Mouse (Mus musculus) hindbrain, embryonic 10.5 days (tissue): ENCODE results near the gene Olfr834. TPM values are rescaled to one million over a fixed set of nuclear protein-coding genes. Genes with fewer than 3 reads are reported as not detected.

Experiments used
- DNase-seq: peaks from one replicate; pipeline ENCODE4 v3.0.0-alpha.2; 2017; ENCODE audit warnings: low spot score
- H3K27ac ChIP-seq: fragments of 300-500 bp; sonication (generic); 2 replicates; pipeline ENCODE4 v1.5.1; 2016; ENCODE audit warnings: mild to moderate bottlenecking, moderate library complexity
- H3K27me3 ChIP-seq: fragments of 300-500 bp; sonication (generic); 2 replicates; pipeline ENCODE4 v1.6.1; 2016; ENCODE audit warnings: mild to moderate bottlenecking; ENCODE audit not compliant: poor library complexity, insufficient read depth, severe bottlenecking
- H3K36me3 ChIP-seq: fragments of 300-500 bp; sonication (generic); 2 replicates; pipeline ENCODE4 v1.6.1; 2016; ENCODE audit warnings: mild to moderate bottlenecking, moderate library complexity
- H3K4me1 ChIP-seq: fragments of 300-500 bp; sonication (generic); replicated peaks from 2 replicates; pipeline ENCODE4 v1.6.1; 2016; ENCODE audit warnings: mild to moderate bottlenecking
- H3K4me3 ChIP-seq: fragments of 300-500 bp; sonication (generic); 2 replicates; pipeline ENCODE4 v1.5.1; 2016; ENCODE audit warnings: mild to moderate bottlenecking, moderate library complexity
- H3K9me3 ChIP-seq: fragments of 300-500 bp; sonication (generic); 2 replicates; pipeline ENCODE4 v1.6.1; 2016; ENCODE audit warnings: mild to moderate bottlenecking, moderate library complexity
- whole genome bisulfite sequencing: fragments of 180-500 bp; shearing (Covaris S2); methylation state at CpG from one replicate; pipeline ENCODE4 v1.1.7; 2016; 5-methylcytosine and 5-hydroxymethylcytosine counted together
- polyA plus RNA-seq: library from polyadenylated mRNA; unstranded; fragments of >200 nt; fragmentation: Nextera tagmentation; extraction: Ambion mirVana; gene quantifications from 2 replicates; pipeline ENCODE4 v1.2.1, GENCODE M21; 2016

Gene Olfr834
- not detected in 2 replicates for polyA plus RNA-seq

DNA sequence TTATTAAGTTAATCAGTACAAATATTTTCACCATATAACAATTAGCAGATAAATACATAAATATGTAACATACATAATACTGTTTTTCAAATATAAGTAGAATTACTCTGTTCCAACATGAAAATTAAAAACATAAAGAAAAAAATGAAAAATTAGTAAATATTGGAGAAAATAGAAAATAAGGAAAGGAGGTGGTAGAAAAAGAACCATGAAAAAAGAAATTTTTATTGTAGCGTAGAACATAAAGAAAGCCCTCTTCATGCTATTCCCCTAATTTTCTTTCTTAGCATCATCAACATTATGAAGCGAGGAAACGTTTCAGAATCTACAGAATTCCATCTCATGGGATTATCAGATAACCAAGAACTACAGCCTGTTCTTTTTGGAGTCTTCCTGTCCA lies at the start of gene Olfr834:
Gene Olfr834 (plus strand): TSS at position 301 of the 400 bp plus-strand sequence.
- H3K36me3 ChIP-seq, result no peaks in the 10 kb centered on the region
- DNase-seq, result no peak
- H3K9me3 ChIP-seq, result peaks cover 6% of the 10 kb centered on the region; the same call in 1 of the 2 replicates
- no peaks in the 10 kb centered on the region for H3K4me1 ChIP-seq
- no peak within 1 kb of the TSS for H3K4me3 ChIP-seq
- no peaks in the 10 kb centered on the region for H3K27me3 ChIP-seq
- H3K27ac ChIP-seq, result no peak within 1 kb of the TSS
- 83% methylated on average over 3 of the region's 3 CpGs for WGBS

DNA sequence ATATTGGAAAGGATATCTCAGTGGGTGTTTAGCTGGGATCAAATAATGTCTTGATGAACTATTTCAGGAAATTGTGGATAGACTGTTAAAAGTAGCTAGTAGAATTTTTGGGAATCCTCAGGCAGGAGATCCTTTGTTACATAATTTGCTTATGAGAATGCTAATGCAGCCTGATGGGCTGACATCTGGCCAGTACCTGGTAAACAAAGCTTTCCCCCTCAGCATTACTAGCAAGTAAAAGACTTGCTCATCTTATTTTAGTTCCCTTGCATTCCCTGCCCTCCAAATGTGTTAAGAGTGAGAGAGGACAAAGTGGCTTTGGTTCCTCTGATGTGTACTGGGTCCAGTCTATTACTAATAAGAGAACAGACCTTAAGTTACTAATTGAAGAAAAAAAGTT lies 25.8 kb upstream of the Olfr834 start:
- H3K27me3 ChIP-seq, result no peaks in the 10 kb centered on the region
- no peaks in the 10 kb centered on the region for H3K36me3 ChIP-seq
- no peaks in the 10 kb centered on the region for H3K4me1 ChIP-seq
- H3K9me3 ChIP-seq, result peaks cover 7% of the 10 kb centered on the region; the same call in 1 of the 2 replicates
- H3K27ac ChIP-seq, result no peak overlapping the region
- no peak overlapping the region for H3K4me3 ChIP-seq
- DNase-seq, result no peak

GRCm38 (mm10) chr9:19032435-19032834 lies 44.6 kb downstream of the Olfr834 start, which contains the start of gene Olfr835:
TSS of gene Olfr835 (plus strand) at chr9:19032735.
- Histone ChIP-seq H3K4me1 (no peaks in the 10 kb centered on the region), H3K27ac (no peak within 1 kb of the TSS), H3K27me3 (no peaks in the 10 kb centered on the region), H3K36me3 (no peaks in the 10 kb centered on the region), H3K4me3 (no peak within 1 kb of the TSS), H3K9me3 (peaks cover 21% of the 10 kb centered on the region)
- no peak for DNase-seq
- 47% methylated on average over 1 of the region's 1 CpGs for WGBS

Other genes with a start within 250 kb of the Olfr834 start
- gene Olfr24, start 224.0 kb upstream of the Olfr834 start, polyA plus RNA-seq, result not detected in 2 replicates
- gene Olfr828, start 168.5 kb upstream of the Olfr834 start, polyA plus RNA-seq, result not detected in 2 replicates
- not detected in 2 replicates for gene Olfr829, start 133.1 kb upstream of the Olfr834 start, polyA plus RNA-seq
- gene Olfr830, start 113.3 kb upstream of the Olfr834 start, polyA plus RNA-seq, result not detected in 2 replicates
- gene Olfr832, start 50.9 kb upstream of the Olfr834 start, polyA plus RNA-seq, result not detected in 2 replicates
- not detected in 2 replicates for gene Olfr835, start 44.7 kb downstream of the Olfr834 start, polyA plus RNA-seq
- gene Olfr836, start 132.4 kb downstream of the Olfr834 start, polyA plus RNA-seq, result not detected in 2 replicates
- not detected in 2 replicates for gene Olfr837, start 148.3 kb downstream of the Olfr834 start, polyA plus RNA-seq
- gene Olfr839-ps1, start 189.3 kb downstream of the Olfr834 start, polyA plus RNA-seq, result not detected in 2 replicates